Mouse (Mus musculus) kidney, embryonic 14.5 days (tissue): ENCODE results near the gene Ifngr1. TPM values are rescaled to one million over a fixed set of nuclear protein-coding genes. Genes with fewer than 3 reads are reported as not detected.

Experiments
- ATAC-seq: fragments of 200-750 bp; cut with Nextera tagmentation; 2 replicates; pipeline ENCODE4 v1.8.0; 2017; ENCODE audit warnings: moderate number of reproducible peaks, mild to moderate bottlenecking, moderate TSS enrichment, moderate library complexity; ENCODE audit not compliant: low FRiP score, low TSS enrichment
- H3K27ac ChIP-seq: fragments of 300-500 bp; sonication (generic); 2 replicates; pipeline ENCODE4 v1.5.1; 2014; ENCODE audit warnings: low read depth, mild to moderate bottlenecking, low read length, moderate library complexity, mixed read lengths
- H3K27me3 ChIP-seq: fragments of 300-500 bp; sonication (generic); 2 replicates; pipeline ENCODE4 v1.6.1; 2014; ENCODE audit warnings: mild to moderate bottlenecking, low read length; ENCODE audit not compliant: control insufficient read depth, insufficient read depth
- H3K36me3 ChIP-seq: fragments of 300-500 bp; sonication (generic); 2 replicates; pipeline ENCODE4 v1.6.1; 2014; ENCODE audit warnings: low read length, mixed read lengths; ENCODE audit not compliant: control insufficient read depth, insufficient read depth
- H3K4me1 ChIP-seq: fragments of 300-500 bp; sonication (generic); 2 replicates; pipeline ENCODE4 v1.6.1; 2014; ENCODE audit warnings: low read length, mixed read lengths; ENCODE audit not compliant: control insufficient read depth, insufficient read depth
- H3K4me2 ChIP-seq: fragments of 300-500 bp; sonication (generic); replicated peaks from 2 replicates; pipeline ENCODE4 v1.6.1; 2014; ENCODE audit warnings: low read depth, mild to moderate bottlenecking, low read length
- H3K4me3 ChIP-seq: fragments of 300-500 bp; sonication (generic); 2 replicates; pipeline ENCODE4 v1.5.1; 2014; ENCODE audit warnings: mild to moderate bottlenecking, low read length
- H3K9ac ChIP-seq: fragments of 300-500 bp; sonication (generic); 2 replicates; pipeline ENCODE4 v1.6.1; 2014; ENCODE audit warnings: low read depth, mild to moderate bottlenecking, low read length, moderate library complexity
- H3K9me3 ChIP-seq: fragments of 300-500 bp; sonication (generic); 2 replicates; pipeline ENCODE4 v1.6.1; 2016; ENCODE audit warnings: low read length; ENCODE audit not compliant: control insufficient read depth
- WGBS: fragments of 180-500 bp; shearing (Covaris S2); extraction: QIAGEN DNeasy Blood & Tissue Kit; methylation state at CpG from one replicate; pipeline ENCODE4 v1.1.7; 2014; 5-methylcytosine and 5-hydroxymethylcytosine counted together
- polyA plus RNA-seq: library from polyadenylated mRNA; unstranded; fragments of >200 nt; fragmentation: Nextera tagmentation; extraction: Ambion mirVana; gene quantifications from 2 replicates; pipeline ENCODE4 v1.2.1, GENCODE M21; 2014

Gene Ifngr1
- polyA plus RNA-seq, 1 experiment from 2014 or later = 52.7 TPM

DNA sequence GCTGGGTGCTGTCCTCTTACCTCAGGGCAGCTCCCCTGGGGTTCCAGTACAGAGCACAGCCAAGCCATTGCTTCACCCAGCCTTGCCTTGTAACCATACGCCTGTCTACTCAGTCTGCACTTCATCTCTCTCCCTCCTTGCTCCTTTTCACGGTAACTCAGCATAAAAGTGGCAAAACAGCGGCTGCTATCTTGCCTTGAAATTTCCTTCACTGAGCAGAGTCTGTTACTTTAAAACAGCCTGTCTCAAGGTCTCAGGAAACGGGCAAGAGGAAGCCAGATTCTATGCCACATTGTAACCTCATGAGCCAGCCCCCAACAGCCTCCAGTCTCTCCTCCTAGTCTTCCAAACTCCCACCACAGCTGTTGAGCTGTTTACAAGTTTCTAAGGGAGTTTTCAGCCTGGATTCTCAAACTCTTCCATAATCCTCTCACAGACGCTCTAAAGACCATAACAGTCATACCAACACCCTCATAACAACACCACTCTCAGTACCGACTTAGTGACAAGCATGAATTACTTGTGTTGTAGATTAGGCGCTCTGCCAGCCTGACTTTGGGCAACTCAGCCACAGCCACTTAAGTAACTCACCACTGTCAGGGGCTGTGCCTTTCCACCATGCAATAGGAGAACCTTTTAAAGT is 21.5 kb downstream of the Ifngr1 start:
- Histone ChIP-seq H3K36me3 (peaks cover 10% of the 10 kb centered on the region; the same call in 1 of the 2 replicates), H3K9ac (no peak overlapping the region), H3K27me3 (no peaks in the 10 kb centered on the region), H3K4me3 (no peak overlapping the region), H3K9me3 (no peaks in the 10 kb centered on the region), H3K27ac (peak overlapping the region; percentile 24; the same call in 1 of the 2 replicates), H3K4me1 (no peaks in the 10 kb centered on the region), H3K4me2 (no peak overlapping the region)
- ATAC-seq = no peak
- 44% methylated on average over 7 of the region's 7 CpGs for WGBS

DNA sequence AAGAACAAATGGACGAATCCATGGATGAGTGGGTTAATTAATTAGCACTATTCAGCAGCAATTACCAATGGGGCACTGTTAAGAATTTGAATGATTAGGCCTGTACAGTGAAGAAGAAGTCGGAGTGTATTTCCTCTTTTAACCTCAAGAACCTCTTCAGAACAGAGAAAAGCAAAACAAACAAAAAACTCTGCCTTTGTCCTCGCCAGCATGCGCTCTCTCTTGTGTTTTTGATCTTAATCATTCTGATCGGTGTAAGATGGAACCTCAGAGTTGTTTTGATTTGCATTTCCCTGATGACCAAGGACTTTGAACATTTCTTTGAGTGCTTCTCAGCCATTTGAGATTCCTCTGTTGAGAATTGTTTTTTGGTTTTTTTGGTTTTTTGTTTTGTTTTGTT is 28.0 kb downstream of the Ifngr1 start:
- Histone ChIP-seq H3K4me1 (no peaks in the 10 kb centered on the region), H3K4me2 (no peak overlapping the region), H3K9ac (no peak overlapping the region), H3K27ac (no peak overlapping the region), H3K9me3 (no peaks in the 10 kb centered on the region), H3K36me3 (no peaks in the 10 kb centered on the region), H3K27me3 (no peaks in the 10 kb centered on the region), H3K4me3 (no peak overlapping the region)
- no peak for ATAC-seq
- WGBS = 68% methylated on average over 5 of the region's 5 CpGs

DNA sequence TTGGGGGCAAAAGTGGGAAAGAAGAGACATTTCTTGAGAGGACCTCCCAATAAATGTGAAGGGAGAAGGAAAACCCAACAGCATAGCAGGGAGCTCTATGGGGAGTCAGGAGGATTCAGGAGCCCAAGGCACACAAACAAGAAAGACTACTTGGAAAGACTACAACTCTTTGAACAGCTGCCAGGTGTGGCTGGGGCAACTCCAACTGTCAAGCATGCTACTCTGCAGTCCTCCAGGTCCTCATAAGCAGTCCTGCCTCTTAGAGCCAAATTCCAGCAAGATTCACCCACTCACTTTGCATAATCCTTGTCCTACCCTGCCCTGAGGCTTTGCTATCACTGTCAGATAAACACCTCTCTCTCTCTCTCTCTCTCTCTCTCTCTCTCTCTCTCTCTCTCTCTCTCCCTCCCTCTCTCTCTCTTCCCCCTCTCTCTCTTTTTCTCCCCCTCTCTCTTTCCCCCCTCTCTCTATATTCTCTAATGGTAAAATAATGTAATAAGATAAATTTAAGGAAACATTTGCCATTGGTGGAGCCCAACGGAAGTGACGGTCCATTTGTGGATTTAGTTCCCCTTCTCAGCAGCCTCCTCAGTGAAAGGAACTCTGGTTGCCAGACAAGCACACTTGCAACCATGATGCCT is 29.8 kb downstream of the Ifngr1 start, which contains the start of gene Il22ra2:
Il22ra2 (plus strand) TSS at position 591 of the 641 bp plus-strand sequence.
- no peak within 1 kb of the TSS for H3K4me2 ChIP-seq
- no peaks in the 10 kb centered on the region for H3K9me3 ChIP-seq
- 96% methylated on average over 2 of the region's 2 CpGs for WGBS
- no peak within 1 kb of the TSS for H3K9ac ChIP-seq
- no peak for ATAC-seq
- no peaks in the 10 kb centered on the region for H3K36me3 ChIP-seq
- no peak within 1 kb of the TSS for H3K4me3 ChIP-seq
- H3K27me3 ChIP-seq = no peaks in the 10 kb centered on the region
- H3K27ac ChIP-seq = no peak within 1 kb of the TSS
- H3K4me1 ChIP-seq = no peaks in the 10 kb centered on the region

DNA sequence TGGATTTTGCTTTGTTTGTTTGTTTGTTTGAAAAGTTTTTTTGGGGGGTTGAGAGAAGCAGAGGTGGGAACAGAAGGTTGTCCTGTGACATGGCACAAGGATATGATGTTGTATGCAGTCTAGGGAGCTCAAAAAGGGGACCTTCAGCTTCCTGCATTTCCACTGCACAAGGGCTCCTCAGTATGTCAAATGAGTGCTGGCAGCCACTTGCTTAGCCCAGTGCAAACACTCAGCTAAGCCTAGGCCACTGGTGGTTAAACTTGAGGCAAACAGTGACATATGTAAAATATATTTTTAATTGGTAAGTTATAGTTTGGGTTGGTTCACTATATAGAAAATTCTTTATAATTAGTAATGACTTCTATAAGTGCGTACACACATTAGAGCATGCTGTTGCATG is 32.9 kb downstream of the Ifngr1 start:
- Histone ChIP-seq H3K27me3 (no peaks in the 10 kb centered on the region), H3K4me1 (no peaks in the 10 kb centered on the region), H3K4me3 (no peak overlapping the region), H3K4me2 (no peak overlapping the region), H3K9ac (no peak overlapping the region), H3K9me3 (no peaks in the 10 kb centered on the region), H3K36me3 (no peaks in the 10 kb centered on the region), H3K27ac (no peak overlapping the region)
- no peak for ATAC-seq
- WGBS = 98% methylated on average over 1 of the region's 1 CpGs

DNA sequence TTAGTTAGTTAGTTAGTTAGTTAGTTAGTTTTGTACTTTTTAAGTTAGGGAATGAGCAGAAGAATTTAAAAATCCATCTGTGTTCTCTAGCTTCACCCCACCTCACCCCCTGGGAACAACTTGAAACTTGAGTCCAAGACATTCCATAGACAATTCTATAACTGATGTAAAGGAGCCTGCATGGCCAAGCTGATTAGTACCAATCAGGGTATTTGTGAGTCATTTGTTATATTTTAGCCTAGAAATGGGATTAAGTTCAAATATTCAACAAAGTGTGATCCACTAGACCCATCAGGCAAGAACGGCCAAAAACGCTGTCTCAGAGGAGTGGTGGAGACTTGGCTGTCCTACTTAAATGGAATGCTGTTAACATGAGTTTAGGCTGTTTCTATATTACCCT is 35.6 kb downstream of the Ifngr1 start:
- H3K9ac ChIP-seq = no peak overlapping the region
- H3K4me3 ChIP-seq = no peak overlapping the region
- no peaks in the 10 kb centered on the region for H3K36me3 ChIP-seq
- no peaks in the 10 kb centered on the region for H3K27me3 ChIP-seq
- H3K4me1 ChIP-seq = no peaks in the 10 kb centered on the region
- H3K4me2 ChIP-seq = no peak overlapping the region
- no peak for ATAC-seq
- 89% methylated on average over 2 of the region's 2 CpGs for WGBS
- H3K9me3 ChIP-seq = no peaks in the 10 kb centered on the region
- no peak overlapping the region for H3K27ac ChIP-seq

DNA sequence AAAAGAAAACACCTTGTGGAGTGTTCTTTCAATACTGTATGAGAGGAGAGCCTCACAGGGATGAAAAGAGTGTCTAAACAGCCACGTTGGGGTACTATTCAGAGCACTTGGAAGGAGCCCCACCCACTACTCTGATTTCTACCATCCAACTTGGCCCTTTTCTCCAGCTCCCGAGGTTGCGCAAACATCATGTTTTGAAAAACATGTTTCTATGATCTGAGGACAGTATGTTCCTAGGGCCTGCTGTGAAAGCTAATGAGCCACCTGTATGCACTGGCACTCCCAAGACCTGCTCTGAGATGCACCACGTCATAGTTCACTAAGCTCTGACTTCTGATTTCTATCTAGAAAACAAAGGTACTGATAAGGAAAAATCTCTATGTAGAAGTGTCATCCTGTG is 36.0 kb downstream of the Ifngr1 start:
- Histone ChIP-seq H3K4me3 (no peak overlapping the region), H3K9ac (no peak overlapping the region), H3K4me2 (no peak overlapping the region), H3K4me1 (no peaks in the 10 kb centered on the region), H3K9me3 (no peaks in the 10 kb centered on the region), H3K27ac (no peak overlapping the region), H3K36me3 (no peaks in the 10 kb centered on the region), H3K27me3 (no peaks in the 10 kb centered on the region)
- WGBS = 76% methylated on average over 4 of the region's 4 CpGs
- no peak for ATAC-seq

DNA sequence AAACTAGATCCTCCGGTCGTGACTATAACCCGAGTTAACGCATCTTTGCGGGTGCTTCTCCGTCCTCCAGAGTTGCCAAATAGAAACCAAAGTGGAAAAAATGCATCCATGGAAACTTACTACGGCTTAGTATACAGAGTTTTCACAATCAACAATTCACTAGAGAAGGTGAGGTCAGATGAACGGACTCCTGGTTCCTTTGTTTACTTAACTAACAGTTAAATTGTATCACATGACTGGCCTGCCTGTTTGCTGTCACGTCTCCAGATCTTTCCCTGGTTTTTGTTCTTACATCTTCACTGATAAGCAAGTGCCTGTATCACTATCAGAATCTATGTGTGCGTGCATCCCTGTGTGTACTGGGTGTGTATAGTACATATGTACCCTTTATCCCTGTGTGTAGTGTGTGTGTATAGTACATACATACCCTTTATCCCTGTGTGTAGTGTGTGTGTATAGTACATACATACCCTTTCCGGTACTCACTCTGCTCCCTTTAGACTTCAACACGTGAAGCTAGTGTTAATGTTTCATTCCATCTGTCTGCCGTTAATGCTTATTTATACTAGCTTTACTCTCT is 40.0 kb downstream of the Ifngr1 start:
- no peak for ATAC-seq
- no peaks in the 10 kb centered on the region for H3K4me1 ChIP-seq
- 77% methylated on average over 13 of the region's 13 CpGs for WGBS
- H3K9ac ChIP-seq = no peak overlapping the region
- H3K27me3 ChIP-seq = no peaks in the 10 kb centered on the region
- no peaks in the 10 kb centered on the region for H3K36me3 ChIP-seq
- H3K4me2 ChIP-seq = no peak overlapping the region
- H3K4me3 ChIP-seq = no peak overlapping the region
- no peak overlapping the region for H3K27ac ChIP-seq
- no peaks in the 10 kb centered on the region for H3K9me3 ChIP-seq

DNA sequence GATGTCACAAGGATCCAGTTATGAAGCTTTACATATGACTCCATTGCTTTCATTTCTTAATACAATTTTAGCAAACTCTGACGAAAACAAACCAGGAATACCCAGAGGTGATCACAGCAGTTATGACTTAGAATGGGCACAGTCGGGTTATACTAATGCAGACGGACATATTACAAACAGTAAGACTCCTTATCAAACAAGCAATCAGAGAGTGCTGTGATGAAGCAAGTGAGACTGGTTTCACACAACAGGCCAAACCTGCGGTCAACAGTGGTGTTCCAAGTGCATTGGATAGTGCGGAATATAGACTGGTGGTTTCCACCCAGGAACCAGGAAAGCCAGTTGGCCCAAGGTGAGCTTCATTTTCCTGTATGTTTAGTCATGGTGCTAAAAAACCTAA is 47.1 kb downstream of the Ifngr1 start:
- H3K36me3 ChIP-seq = no peaks in the 10 kb centered on the region
- no peak overlapping the region for H3K9ac ChIP-seq
- no peak for ATAC-seq

DNA sequence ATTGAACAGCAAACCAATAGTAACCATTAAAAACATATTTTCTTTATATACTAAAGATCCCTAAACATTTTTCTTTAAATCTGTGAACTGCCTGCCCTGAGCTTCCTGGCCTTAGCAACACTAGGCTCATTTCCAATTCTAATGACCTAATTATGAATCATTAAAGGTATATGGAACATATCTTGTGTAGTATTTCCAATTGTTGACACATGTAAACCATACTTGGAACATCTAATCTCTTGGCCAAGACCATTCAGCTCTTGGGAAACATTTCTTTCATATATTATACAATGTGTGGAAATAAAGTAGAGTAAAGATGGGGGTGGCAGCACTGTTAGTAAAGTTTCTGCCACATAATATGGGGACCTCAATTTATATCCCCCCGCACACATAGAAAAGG is 47.9 kb downstream of the Ifngr1 start:
- H3K9me3 ChIP-seq = no peaks in the 10 kb centered on the region
- H3K9ac ChIP-seq = no peak overlapping the region
- no peak overlapping the region for H3K4me3 ChIP-seq
- H3K27me3 ChIP-seq = no peaks in the 10 kb centered on the region
- H3K36me3 ChIP-seq = no peaks in the 10 kb centered on the region
- no peaks in the 10 kb centered on the region for H3K4me1 ChIP-seq
- ATAC-seq = no peak
- no peak overlapping the region for H3K4me2 ChIP-seq
- 93% methylated on average over 1 of the region's 1 CpGs for WGBS
- H3K27ac ChIP-seq = no peak overlapping the region

More for the DNA sequence above, 47.1 kb downstream of the Ifngr1 start:
- no peak overlapping the region for H3K4me2 ChIP-seq
- WGBS = 91% methylated on average over 5 of the region's 5 CpGs
- H3K9me3 ChIP-seq = no peaks in the 10 kb centered on the region
- no peaks in the 10 kb centered on the region for H3K27me3 ChIP-seq
- no peak overlapping the region for H3K27ac ChIP-seq
- no peak overlapping the region for H3K4me3 ChIP-seq
- no peaks in the 10 kb centered on the region for H3K4me1 ChIP-seq
